ENCODE assay signal across 24 mouse cellular contexts in genomic region chr6:115291068-115291467, GRCm38 (mm10). TPM values are rescaled to one million over a fixed set of nuclear protein-coding genes. Genes with fewer than 3 reads are reported as not detected.
DNase-seq lines count a peak whose midpoint lies in the region; ATAC-seq and TF ChIP-seq lines count a peak whose summit lies in the region.
"Had no signal": no experiment of that assay in that cellular context is flagged by ENCODE, and none has a peak within 500 bp of the region (broad histone marks: within the 10 kb centered on the region; RNA-seq: fewer than 3 reads in every experiment).

No protein-coding gene starts in this region.

- H3K27ac ChIP-seq in left cerebral cortex, adult 2 months: peak overlapping the region; percentile 76
- H3K27ac ChIP-seq in macrophage: peak overlapping the region; percentile 13; the same call in 1 of the 2 replicates
- H3K27ac ChIP-seq: embryonic facial prominence, embryonic 10.5 days; embryonic facial prominence, embryonic 13.5 days; forebrain, embryonic 12.5 days; forebrain, embryonic 15.5 days; hindbrain, embryonic 10.5 days; hindbrain, embryonic 13.5 days had no signal

- peak; percentile 58; the same call in 1 of the 2 replicates for ATAC-seq in monocyte, adult 5-6 weeks (replicated peaks; ENCODE audit: insufficient number of reproducible peaks, low FRiP score, low TSS enrichment, poor library complexity, severe bottlenecking)
- ATAC-seq: CD4-positive, CD25-positive, alpha-beta regulatory T cell, adult 4 months; forebrain, embryonic 15.5 days; hindbrain, embryonic 16.5 days had no signal

- TF ChIP-seq CTCF in left cerebral cortex, adult 2 months (IDR thresholded peaks at IDR 0.05): no peak

- no peak for DNase-seq in left cerebral cortex, adult 2 months (ENCODE audit: extremely low spot score in 1 of 2, low spot score in 2 of 2)
- DNase-seq in left cerebral cortex, adult 8-10 months (ENCODE audit: low spot score in 2 of 2): no peak
- DNase-seq in cerebellum, postnatal 4 days (ENCODE audit: low spot score in 2 of 2): no peak
- DNase-seq in thymus, postnatal 25 days: no peak
- DNase-seq: adrenal gland, adult 2 months; adrenal gland, postnatal 14 days; cerebellum, adult 11 months; cerebellum, adult 2 months; cerebellum, adult 9-11 months; cerebellum, postnatal 25 days; embryo, embryonic 11 days; gastrocnemius, postnatal 25 days had no signal

- WGBS in macrophage (ENCODE audit: missing documents): 21% methylated on average over 2 of the region's 2 CpGs

- intact Hi-C loops in left cerebral cortex, adult 2 months (cut with DNase I): no loop called here

- no peak overlapping the region for H3K4me3 ChIP-seq in left cerebral cortex, adult 2 months
- no peak overlapping the region for H3K4me3 ChIP-seq in macrophage (ENCODE audit: inconsistent target)
- H3K4me3 ChIP-seq: embryonic facial prominence, embryonic 10.5 days; embryonic facial prominence, embryonic 13.5 days; erythroblast, embryonic 14.5 days; forebrain, embryonic 12.5 days; forebrain, embryonic 15.5 days; hindbrain, embryonic 10.5 days; hindbrain, embryonic 13.5 days had no signal

- H3K79me2 ChIP-seq in macrophage (ENCODE audit: inconsistent target): no peaks in the 10 kb centered on the region

- H3K36me3 ChIP-seq in macrophage (ENCODE audit: inconsistent target): no peaks in the 10 kb centered on the region
- H3K36me3 ChIP-seq: embryonic facial prominence, embryonic 10.5 days; embryonic facial prominence, embryonic 13.5 days; forebrain, embryonic 12.5 days; forebrain, embryonic 15.5 days; hindbrain, embryonic 10.5 days; hindbrain, embryonic 13.5 days had no signal

RNA-seq across cellular contexts. Expression of gene Timp4, which starts 39.1 kb away (rescaled TPM):
- total RNA-seq in left cerebral cortex, adult 2 months (2021): 10 to 100 TPM; 13.7 to 18.9 TPM
- total RNA-seq in left cerebral cortex, adult 8-10 months (2022): 10 to 100 TPM; 15.5 to 20.9 (median 18.1) TPM
- not detected for total RNA-seq in macrophage (2018; cell fraction: chromatin; rRNA removed)
- not detected for total RNA-seq in macrophage (2018; cell fraction: cytosol; rRNA removed)
- not detected for total RNA-seq in macrophage (2018; cell fraction: nucleus; rRNA removed)
- not detected in 3 replicates for polyA plus RNA-seq in macrophage (2018)
- total RNA-seq in monocyte, adult 5-6 weeks (2017): not detected in 3 replicates
- total RNA-seq: MEL had no signal
- polyA plus RNA-seq: erythroblast, embryonic 14.5 days had no signal

Comparison
In these comparisons a context has a peak if more than half of its experiments do, and no peak if none do; other contexts are left out.
1. RNA of gene Timp4, which starts 39.1 kb away (total RNA-seq): 13.7 to 18.9 TPM in left cerebral cortex, adult 2 months and 15.5 to 20.9 TPM in left cerebral cortex, adult 8-10 months; not detected in monocyte, adult 5-6 weeks; every median in the first group is over 10 times any median in the second.